ENCODE assay signal across 14 mouse cellular contexts in genomic region chr7:65337581-65338270, GRCm38 (mm10).
"Had no signal": no experiment of that assay in that cellular context is flagged by ENCODE, and none has a peak within 500 bp of the region (broad histone marks: within the 10 kb centered on the region; RNA-seq: fewer than 3 reads in every experiment).

No protein-coding gene starts in this region.

- H3K9me3 ChIP-seq: kidney, embryonic 15.5 days; megakaryocyte, embryonic 14.5 days; midbrain, embryonic 10.5 days; midbrain, embryonic 13.5 days had no signal

- H3K4me3 ChIP-seq: kidney, embryonic 15.5 days; left cerebral cortex, adult 2 months; megakaryocyte, embryonic 14.5 days; midbrain, embryonic 10.5 days; midbrain, embryonic 13.5 days had no signal

- H3K27ac ChIP-seq: kidney, embryonic 15.5 days; left cerebral cortex, adult 2 months; midbrain, embryonic 10.5 days; midbrain, embryonic 13.5 days had no signal

- H3K4me2 ChIP-seq: kidney, embryonic 15.5 days; midbrain, embryonic 13.5 days had no signal

- ATAC-seq: midbrain, embryonic 13.5 days had no signal

- H3K27me3 ChIP-seq: kidney, embryonic 15.5 days; megakaryocyte, embryonic 14.5 days; midbrain, embryonic 13.5 days had no signal

- DNase-seq: kidney, adult 11 months; kidney, adult 8-10 months; kidney, postnatal 10 days; kidney, postnatal 36 days; layer of hippocampus, postnatal 36 days; lung, adult 2 months; lung, postnatal 36 days; thymus, adult 18-20 months; thymus, postnatal 36 days had no signal

- H3K4me1 ChIP-seq: kidney, embryonic 15.5 days; megakaryocyte, embryonic 14.5 days; midbrain, embryonic 10.5 days; midbrain, embryonic 13.5 days had no signal

- H3K9ac ChIP-seq: kidney, embryonic 15.5 days; midbrain, embryonic 13.5 days had no signal
